Mouse (Mus musculus) cerebellum, adult 2 months (tissue): ENCODE measurements around the gene Terb1.

Source experiments
- CTCF ChIP-seq: fragments of 200-500 bp; IDR thresholded peaks from 2 replicates; pipeline ENCODE4 v1.5.1; 2011; ENCODE audit warnings: low read depth, mild to moderate bottlenecking, control low read depth, low read length, moderate library complexity, borderline replicate concordance; ENCODE audit not compliant: insufficient read depth
- POLR2A ChIP-seq: fragments of 200-500 bp; IDR thresholded peaks from 2 replicates; pipeline ENCODE4 v1.6.1; 2011; ENCODE audit warnings: low read length, control low read depth, borderline replicate concordance; ENCODE audit not compliant: insufficient read depth

- no peak for TF ChIP-seq CTCF
- TF ChIP-seq POLR2A, result no peak
Observed at GRCm38 (mm10) chr8:104411972-104412371, 97.7 kb downstream of the Terb1 start.
